Mouse (Mus musculus): ENCODE results near the gene Snx13. TPM values are rescaled to one million over a fixed set of nuclear protein-coding genes. Genes with fewer than 3 reads are reported as not detected.

The Snx13 gene
- polyA plus RNA-seq, 1 experiment from 2014 or later, result 7.9 TPM

MicroRNAs within 50 kb of the gene (microRNA counts, 519-probe panel; counts per million panel counts)
- microRNA mmu-miR-680, result 114 counts per million

Small RNA genes lying within 50 kb of the gene (microRNA-seq; reads per million reads assigned to microRNA genes)
- not detected for gene Mir680-3

Other genes with a start within 250 kb of the Snx13 start
- gene Hdac9, start 130.1 kb upstream of the Snx13 start, polyA plus RNA-seq (2015; fragmentation: Nextera tagmentation; extraction: Ambion mirVana), result 1.2 and 1.3 TPM in 2 replicates
- gene Prps1l1, start 62.4 kb upstream of the Snx13 start, polyA plus RNA-seq (2015; fragmentation: Nextera tagmentation; extraction: Ambion mirVana), result 0.06 TPM in 1 of 2 replicates, not detected in the other